Mouse (Mus musculus) E14TG2a.4 (cell line): ENCODE results near the gene Spats2l.

ENCODE experiments used
- CTCF ChIP-seq: conservative IDR thresholded peaks from 2 replicates; pipeline ENCODE4 v1.5.1; 2014; ENCODE audit warnings: low read length
- NANOG ChIP-seq: IDR thresholded peaks from 2 replicates; pipeline ENCODE4 v1.6.1; 2014; ENCODE audit warnings: borderline replicate concordance, low read length, mixed read lengths
- POU5F1 ChIP-seq: IDR thresholded peaks from 2 replicates; pipeline ENCODE4 v1.6.1; 2014; ENCODE audit warnings: low read length, borderline replicate concordance

DNA sequence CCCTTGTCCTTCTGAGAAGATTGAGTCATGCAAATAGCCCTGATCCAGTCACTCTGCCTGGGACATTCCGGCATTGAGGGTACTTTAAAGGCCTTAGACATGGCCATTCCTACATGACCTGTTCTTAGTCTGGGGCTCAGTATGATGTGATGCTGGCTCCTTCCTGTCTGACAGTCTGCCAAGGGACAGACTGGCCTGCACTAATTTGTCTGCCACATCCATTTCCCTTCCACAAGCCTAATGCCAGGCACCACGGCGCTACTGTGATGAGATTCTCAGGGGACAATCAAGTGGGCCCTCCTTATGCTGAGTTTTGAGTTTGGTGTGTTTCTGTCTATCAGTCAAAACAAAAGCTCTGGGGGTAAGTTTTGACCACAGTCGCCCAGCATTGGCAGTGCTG is 144.6 kb downstream of the Spats2l start:
- TF ChIP-seq CTCF (no peak), POU5F1 (no peak), NANOG (no peak)
